Mouse (Mus musculus) midbrain, embryonic 15.5 days (tissue): ENCODE measurements around the gene 5730596B20Rik. TPM values are rescaled to one million over a fixed set of nuclear protein-coding genes. Genes with fewer than 3 reads are reported as not detected.

Experiments used
- ATAC-seq: fragments of 200-750 bp; cut with Nextera tagmentation; replicated peaks from 2 replicates; pipeline ENCODE4 v1.8.0; 2017; ENCODE audit warnings: moderate TSS enrichment
- H3K27ac ChIP-seq: fragments of 300-500 bp; sonication (generic); 2 replicates; pipeline ENCODE4 v1.5.1; 2015; ENCODE audit warnings: mild to moderate bottlenecking, inconsistent platforms
- H3K27me3 ChIP-seq: fragments of 300-500 bp; sonication (generic); replicated peaks from 2 replicates; pipeline ENCODE4 v1.6.1; 2015; ENCODE audit warnings: inconsistent platforms
- H3K36me3 ChIP-seq: fragments of 300-500 bp; sonication (generic); replicated peaks from 2 replicates; pipeline ENCODE4 v1.6.1; 2015; ENCODE audit warnings: inconsistent platforms
- H3K4me1 ChIP-seq: fragments of 300-500 bp; sonication (generic); 2 replicates; pipeline ENCODE4 v1.6.1; 2015; ENCODE audit warnings: inconsistent platforms
- H3K4me2 ChIP-seq: fragments of 300-500 bp; sonication (generic); 2 replicates; pipeline ENCODE4 v1.6.1; 2015; ENCODE audit warnings: inconsistent platforms, mild to moderate bottlenecking, moderate library complexity
- H3K4me3 ChIP-seq: fragments of 300-500 bp; sonication (generic); 2 replicates; pipeline ENCODE4 v1.5.1; 2015; ENCODE audit warnings: mild to moderate bottlenecking, inconsistent platforms
- H3K9ac ChIP-seq: fragments of 300-500 bp; sonication (generic); 2 replicates; pipeline ENCODE4 v1.6.1; 2015; ENCODE audit warnings: mild to moderate bottlenecking, inconsistent platforms
- H3K9me3 ChIP-seq: fragments of 300-500 bp; sonication (generic); 2 replicates; pipeline ENCODE4 v1.6.1; 2016; ENCODE audit warnings: inconsistent platforms
- WGBS: fragments of 180-500 bp; shearing (Covaris S2); methylation state at CpG from one replicate; pipeline ENCODE4 v1.1.7; 2015; ENCODE audit warnings: mixed read lengths; 5-methylcytosine and 5-hydroxymethylcytosine counted together
- polyA plus RNA-seq: library from polyadenylated mRNA; unstranded; fragments of >200 nt; fragmentation: Nextera tagmentation; extraction: Ambion mirVana; gene quantifications from 2 replicates; pipeline ENCODE4 v1.2.1, GENCODE M21; 2015

Gene 5730596B20Rik
- polyA plus RNA-seq, 1 experiment from 2014 or later, result not detected

GRCm38 (mm10) chr6:52157466-52158275, 19.6 kb upstream of the 5730596B20Rik start:
- Histone ChIP-seq H3K4me2 (peak overlapping the region; percentile 74), H3K27ac (no peak overlapping the region), H3K36me3 (no peaks in the 10 kb centered on the region), H3K9me3 (no peaks in the 10 kb centered on the region), H3K4me3 (peak overlapping the region; percentile 40), H3K4me1 (peaks cover 13% of the 10 kb centered on the region), H3K9ac (no peak overlapping the region), H3K27me3 (peaks cover 98% of the 10 kb centered on the region)
- no peak; the same call in 1 of the 2 replicates for ATAC-seq
- WGBS, result 2% methylated on average over 32 of the region's 32 CpGs

GRCm38 (mm10) chr6:52158276-52159051, 18.8 kb upstream of the 5730596B20Rik start, which contains the start of gene Hoxa1:
TSS of gene Hoxa1 (minus strand) at chr6:52158317.
- ATAC-seq, result peak; percentile 60; the same call in 1 of the 2 replicates
- WGBS, result under 1% methylated on average over 55 of the region's 55 CpGs
- Histone ChIP-seq H3K9me3 (no peaks in the 10 kb centered on the region), H3K4me1 (peaks cover 13% of the 10 kb centered on the region), H3K27me3 (peaks cover 98% of the 10 kb centered on the region), H3K4me3 (peak within 1 kb of the TSS; percentile 40), H3K9ac (no peak within 1 kb of the TSS; the same call in 1 of the 2 replicates), H3K36me3 (no peaks in the 10 kb centered on the region), H3K4me2 (peak within 1 kb of the TSS; percentile 74), H3K27ac (no peak within 1 kb of the TSS)

- Histone ChIP-seq H3K4me2 (peak overlapping the region; percentile 74), H3K27ac (no peak overlapping the region), H3K36me3 (no peaks in the 10 kb centered on the region), H3K27me3 (peaks cover 98% of the 10 kb centered on the region), H3K9ac (no peak overlapping the region), H3K9me3 (no peaks in the 10 kb centered on the region), H3K4me1 (peaks cover 13% of the 10 kb centered on the region), H3K4me3 (no peak overlapping the region; the same call in 1 of the 2 replicates)
- ATAC-seq, result no peak
- 3% methylated on average over 12 of the region's 12 CpGs for WGBS
Observed at GRCm38 (mm10) chr6:52159164-52159761, 18.0 kb upstream of the 5730596B20Rik start.

GRCm38 (mm10) chr6:52159979-52160378, 17.3 kb upstream of the 5730596B20Rik start:
- H3K4me3 ChIP-seq, result no peak overlapping the region
- H3K9ac ChIP-seq, result no peak overlapping the region
- peaks cover 13% of the 10 kb centered on the region for H3K4me1 ChIP-seq
- peaks cover 96% of the 10 kb centered on the region for H3K27me3 ChIP-seq
- no peaks in the 10 kb centered on the region for H3K9me3 ChIP-seq
- no peak for ATAC-seq
- H3K4me2 ChIP-seq, result no peak overlapping the region
- 1% methylated on average over 9 of the region's 9 CpGs for WGBS
- no peaks in the 10 kb centered on the region for H3K36me3 ChIP-seq
- H3K27ac ChIP-seq, result no peak overlapping the region

- no peaks in the 10 kb centered on the region for H3K9me3 ChIP-seq
- no peak overlapping the region for H3K4me3 ChIP-seq
- H3K4me2 ChIP-seq, result no peak overlapping the region
- peaks cover 13% of the 10 kb centered on the region for H3K4me1 ChIP-seq
- H3K27me3 ChIP-seq, result peaks cover 94% of the 10 kb centered on the region
- no peak for ATAC-seq
- 1% methylated on average over 30 of the region's 30 CpGs for WGBS
- no peaks in the 10 kb centered on the region for H3K36me3 ChIP-seq
- H3K9ac ChIP-seq, result no peak overlapping the region
- no peak overlapping the region for H3K27ac ChIP-seq
Observed at GRCm38 (mm10) chr6:52160511-52161335, 16.6 kb upstream of the 5730596B20Rik start.

GRCm38 (mm10) chr6:52161336-52162092, 15.8 kb upstream of the 5730596B20Rik start:
- no peak for ATAC-seq
- no peak overlapping the region for H3K4me3 ChIP-seq
- WGBS, result 4% methylated on average over 8 of the region's 8 CpGs
- H3K27ac ChIP-seq, result no peak overlapping the region
- H3K4me2 ChIP-seq, result no peak overlapping the region
- no peaks in the 10 kb centered on the region for H3K9me3 ChIP-seq
- no peaks in the 10 kb centered on the region for H3K36me3 ChIP-seq
- H3K4me1 ChIP-seq, result peaks cover 13% of the 10 kb centered on the region
- H3K9ac ChIP-seq, result no peak overlapping the region
- H3K27me3 ChIP-seq, result peaks cover 93% of the 10 kb centered on the region

- Histone ChIP-seq H3K27me3 (peaks cover 93% of the 10 kb centered on the region), H3K4me3 (no peak overlapping the region), H3K36me3 (no peaks in the 10 kb centered on the region), H3K4me2 (no peak overlapping the region), H3K9ac (no peak overlapping the region), H3K9me3 (no peaks in the 10 kb centered on the region), H3K27ac (no peak overlapping the region), H3K4me1 (peaks cover 13% of the 10 kb centered on the region)
- no peak for ATAC-seq
- 0% methylated on average over 1 of the region's 1 CpGs for WGBS
Observed at GRCm38 (mm10) chr6:52162093-52162380, 15.3 kb upstream of the 5730596B20Rik start.

- no peak for ATAC-seq
- Histone ChIP-seq H3K4me1 (peaks cover 13% of the 10 kb centered on the region), H3K36me3 (no peaks in the 10 kb centered on the region), H3K4me3 (no peak overlapping the region), H3K27me3 (peaks cover 93% of the 10 kb centered on the region), H3K9ac (no peak overlapping the region), H3K27ac (no peak overlapping the region), H3K9me3 (no peaks in the 10 kb centered on the region), H3K4me2 (no peak overlapping the region)
- WGBS, result 2% methylated on average over 14 of the region's 14 CpGs
Observed at GRCm38 (mm10) chr6:52162611-52163365, 14.5 kb upstream of the 5730596B20Rik start.

- Histone ChIP-seq H3K4me2 (no peak overlapping the region), H3K27me3 (peaks cover 93% of the 10 kb centered on the region), H3K4me1 (peaks cover 6% of the 10 kb centered on the region), H3K27ac (no peak overlapping the region), H3K9me3 (no peaks in the 10 kb centered on the region), H3K4me3 (no peak overlapping the region), H3K36me3 (no peaks in the 10 kb centered on the region), H3K9ac (no peak overlapping the region)
- 2% methylated on average over 17 of the region's 17 CpGs for WGBS
- ATAC-seq, result no peak
Observed at GRCm38 (mm10) chr6:52163366-52164031, 13.8 kb upstream of the 5730596B20Rik start.

GRCm38 (mm10) chr6:52164051-52164625, 13.2 kb upstream of the 5730596B20Rik start:
- Histone ChIP-seq H3K9ac (no peak overlapping the region), H3K9me3 (no peaks in the 10 kb centered on the region), H3K36me3 (no peaks in the 10 kb centered on the region), H3K4me1 (peaks cover under 1% of the 10 kb centered on the region; the same call in 1 of the 2 replicates), H3K4me2 (no peak overlapping the region), H3K27me3 (peaks cover 89% of the 10 kb centered on the region), H3K27ac (no peak overlapping the region), H3K4me3 (no peak overlapping the region)
- no peak for ATAC-seq
- WGBS, result under 1% methylated on average over 39 of the region's 39 CpGs
